Mouse (Mus musculus) thymus, postnatal 14 days (tissue): Measurements from ENCODE around the gene Stat3.
A peak's percentile ranks its signal among the peaks of the same experiment; 100 is the strongest.

ENCODE experiments used
- DNase-seq: peaks from one replicate; pipeline ENCODE4 v3.0.0; 2021

Gene Stat3

DNA sequence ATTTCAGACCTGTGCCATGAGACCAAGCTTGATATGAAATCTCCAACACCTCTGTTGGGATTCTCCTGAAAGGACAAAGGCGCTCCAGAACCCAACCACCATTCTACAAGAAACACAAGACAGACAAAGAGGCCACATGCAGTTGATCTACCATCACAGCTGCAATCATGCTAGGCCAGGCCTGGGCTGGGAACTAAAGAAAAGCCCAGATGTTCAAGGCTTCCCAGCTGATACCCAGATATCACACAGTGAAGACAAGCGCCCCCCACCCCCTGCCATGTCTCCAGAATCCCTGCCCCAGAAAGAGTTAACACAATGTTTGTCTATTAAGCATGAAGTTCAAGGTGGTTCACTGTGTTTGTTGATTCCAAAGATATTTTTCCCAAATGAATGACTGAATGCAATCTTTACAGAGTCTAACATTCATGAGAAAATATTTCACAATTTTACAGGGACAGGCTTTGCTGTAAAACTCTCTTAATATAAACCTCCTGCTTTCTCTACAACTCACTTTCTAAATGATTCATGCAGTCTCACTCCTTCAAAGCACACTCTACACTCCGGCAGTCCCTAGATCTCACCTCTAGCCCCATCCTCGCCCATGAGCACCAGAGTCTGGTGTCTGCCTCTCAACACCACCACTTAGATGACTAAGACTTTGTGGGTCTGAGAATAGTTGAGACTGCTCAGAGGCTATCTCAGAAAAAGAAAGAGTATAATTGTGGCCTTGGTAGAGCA lies 18.3 kb downstream of the Stat3 start:
- no peak for DNase-seq

DNA sequence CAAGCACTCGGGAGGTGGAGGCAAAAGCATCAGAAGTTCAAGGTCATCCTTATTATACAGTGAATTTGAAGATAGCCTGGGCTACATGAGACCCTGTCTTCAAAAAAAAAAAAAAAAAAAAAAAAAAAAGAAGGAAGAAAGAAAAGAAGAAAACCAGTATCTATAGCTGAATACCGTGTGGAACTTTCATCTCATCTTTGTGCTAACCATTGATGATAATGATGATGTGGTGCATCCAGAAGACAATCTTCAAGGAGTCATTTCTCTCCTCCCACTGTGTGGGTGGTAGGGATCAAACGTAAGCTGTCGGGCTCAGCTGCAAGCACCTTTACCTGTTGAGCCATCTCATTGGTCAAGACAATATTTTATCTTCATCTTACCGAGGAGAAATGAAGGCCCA lies 21.3 kb downstream of the Stat3 start:
- no peak for DNase-seq

DNA sequence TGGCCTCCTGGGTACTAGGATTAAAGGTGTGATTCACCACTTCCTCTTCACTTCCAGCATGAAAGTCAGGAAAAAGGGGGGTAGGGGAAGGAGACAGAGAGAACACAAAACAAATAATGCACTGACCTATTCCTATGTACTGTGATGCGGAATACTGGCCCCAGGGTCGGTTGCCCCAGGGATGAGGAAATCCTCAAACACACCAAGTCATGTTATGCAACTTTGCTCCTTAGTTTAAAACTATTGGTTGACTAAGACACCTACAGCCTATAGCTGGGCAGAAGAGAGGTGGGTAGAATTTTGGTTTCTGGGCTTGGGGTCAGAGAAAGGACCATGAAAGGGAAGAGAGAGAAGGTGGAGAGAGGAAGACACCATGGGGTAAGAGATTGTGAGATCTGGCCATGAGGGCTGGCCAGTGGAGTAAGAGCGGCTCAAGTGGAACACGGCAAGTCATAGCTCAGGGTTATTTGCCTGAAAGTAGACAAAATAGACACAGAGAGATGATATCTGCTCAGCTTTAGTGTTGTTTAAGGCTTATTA lies 22.8 kb downstream of the Stat3 start:
- no peak for DNase-seq

DNA sequence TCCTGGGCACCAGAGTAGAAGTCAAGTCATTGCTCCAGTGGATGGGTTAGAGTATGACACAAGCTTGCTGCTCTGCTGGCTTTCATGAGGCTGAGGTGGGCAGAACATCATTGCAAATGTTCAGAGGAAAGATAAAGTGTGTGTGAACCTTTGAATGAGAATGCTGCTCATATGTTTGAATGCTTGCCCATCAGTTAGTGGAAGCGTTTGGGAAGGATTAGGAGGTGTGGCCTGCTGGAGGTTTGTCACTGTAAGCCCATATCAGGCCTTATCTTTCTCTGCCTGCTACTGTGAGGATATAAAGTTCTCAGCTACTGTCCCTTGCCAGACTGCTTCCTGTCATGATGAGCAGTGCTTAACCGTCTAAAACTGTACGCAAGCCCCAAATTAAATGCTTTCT lies 24.3 kb downstream of the Stat3 start:
- DNase-seq: no peak

DNA sequence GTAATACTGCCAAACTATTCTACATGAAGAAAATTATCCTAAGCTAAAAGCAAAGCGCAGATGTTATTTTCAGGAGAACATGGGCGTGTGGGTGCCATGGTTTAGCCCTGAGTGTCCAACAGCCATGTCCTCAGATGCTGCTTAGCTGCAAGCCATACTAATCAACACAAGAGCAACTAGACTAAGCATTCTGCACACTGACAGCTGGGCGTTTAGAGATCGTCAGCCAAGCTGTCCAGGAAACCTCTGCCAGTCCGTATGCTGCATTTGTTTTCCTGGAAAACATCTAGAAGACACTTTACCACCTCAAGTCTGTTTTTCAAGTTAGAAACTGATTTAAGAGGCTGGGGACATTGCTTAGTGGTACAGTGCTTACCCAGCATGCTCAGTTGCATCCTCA lies 24.9 kb downstream of the Stat3 start:
- DNase-seq: no peak

DNA sequence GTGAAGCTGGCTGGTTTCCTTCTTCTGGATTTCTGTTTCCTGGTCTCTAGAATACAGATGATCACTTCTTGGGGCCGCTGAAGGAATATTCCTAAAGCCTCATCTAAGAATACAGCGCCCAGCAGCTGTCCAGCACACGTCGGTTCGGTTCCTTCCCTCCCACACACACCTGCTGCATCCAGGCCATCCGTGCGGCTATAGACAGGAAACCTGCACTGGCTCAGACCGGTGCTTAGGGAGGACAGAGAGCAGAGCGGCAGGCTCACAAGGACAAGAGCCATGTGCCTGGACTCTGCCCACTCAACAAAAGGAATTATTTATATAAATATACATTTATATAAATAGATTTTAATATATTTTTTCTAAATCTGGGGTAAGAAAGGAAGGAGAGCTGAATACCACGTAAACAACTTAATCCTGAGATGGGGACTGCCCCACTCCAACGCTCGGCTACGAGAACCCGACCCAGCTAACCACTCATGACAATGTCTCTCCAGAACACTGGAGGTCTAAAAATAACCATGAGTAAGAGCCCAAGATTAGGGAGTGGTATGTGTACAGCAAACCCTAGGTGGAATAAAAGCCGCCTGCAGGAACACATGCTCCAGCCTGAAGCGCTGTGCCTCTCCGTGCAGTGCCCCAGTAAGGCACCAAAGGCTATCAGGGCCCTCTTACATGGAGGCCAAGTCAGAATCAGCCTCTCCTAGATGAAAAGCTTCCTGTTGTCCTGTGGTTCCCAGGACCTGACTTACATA lies 26.8 kb downstream of the Stat3 start:
- no peak for DNase-seq

DNA sequence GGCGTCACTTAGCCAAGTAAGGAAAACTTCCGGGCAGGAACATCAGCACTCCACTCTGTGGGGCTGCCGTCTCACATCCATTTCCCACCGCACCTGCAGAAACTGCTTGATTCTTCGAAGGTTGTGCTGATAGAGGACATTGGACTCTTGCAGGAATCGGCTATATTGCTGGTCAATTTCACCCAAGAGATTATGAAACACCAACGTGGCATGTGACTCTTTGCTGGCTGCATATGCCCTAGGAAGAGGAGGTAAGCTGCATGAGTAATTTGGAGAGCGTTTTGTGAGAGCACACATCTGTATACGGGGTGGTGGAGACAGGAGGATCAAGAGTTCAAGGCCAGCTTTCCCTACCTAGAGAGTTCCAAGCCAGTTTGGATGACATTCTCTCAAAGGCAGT lies 30.8 kb downstream of the Stat3 start:
- DNase-seq: no peak

DNA sequence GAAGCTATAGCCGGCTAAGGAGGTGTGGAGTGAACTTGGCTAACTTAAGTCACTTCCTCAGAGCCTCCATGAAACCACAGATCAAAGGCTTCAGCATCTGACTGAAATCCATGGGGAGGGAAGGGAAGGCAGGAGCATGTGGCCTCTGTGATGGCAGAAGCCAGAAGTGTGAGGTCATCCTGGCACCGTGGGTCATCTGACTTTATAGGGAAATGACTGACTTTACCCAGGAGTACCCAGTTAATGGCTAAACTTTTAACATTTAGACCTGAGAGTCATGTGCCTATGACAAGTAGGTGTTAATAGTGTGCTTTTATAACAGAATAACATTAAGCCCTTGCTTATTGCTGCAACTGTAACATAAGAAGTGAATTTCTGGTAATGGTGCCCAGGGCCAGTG lies 31.2 kb downstream of the Stat3 start:
- DNase-seq: no peak

DNA sequence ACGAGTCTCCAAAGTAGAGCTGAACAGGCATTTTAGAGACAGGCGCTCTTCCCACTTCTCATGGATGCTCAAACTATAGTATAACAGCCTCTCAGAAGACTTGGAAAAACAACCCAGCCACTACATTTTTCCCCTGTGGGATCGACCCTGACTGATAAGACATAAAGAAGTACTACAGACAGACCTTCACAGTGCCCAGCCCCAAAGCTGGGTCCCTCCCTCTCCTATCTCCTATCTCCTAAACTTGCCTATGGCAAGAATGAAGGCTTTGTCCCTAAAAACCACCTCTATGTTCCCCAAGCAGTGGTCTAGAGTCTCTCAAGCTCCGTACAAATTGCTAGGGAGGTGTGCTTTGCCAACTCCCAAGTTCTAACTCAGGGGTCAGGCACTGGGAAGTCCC lies 32.5 kb downstream of the Stat3 start:
- no peak for DNase-seq

DNA sequence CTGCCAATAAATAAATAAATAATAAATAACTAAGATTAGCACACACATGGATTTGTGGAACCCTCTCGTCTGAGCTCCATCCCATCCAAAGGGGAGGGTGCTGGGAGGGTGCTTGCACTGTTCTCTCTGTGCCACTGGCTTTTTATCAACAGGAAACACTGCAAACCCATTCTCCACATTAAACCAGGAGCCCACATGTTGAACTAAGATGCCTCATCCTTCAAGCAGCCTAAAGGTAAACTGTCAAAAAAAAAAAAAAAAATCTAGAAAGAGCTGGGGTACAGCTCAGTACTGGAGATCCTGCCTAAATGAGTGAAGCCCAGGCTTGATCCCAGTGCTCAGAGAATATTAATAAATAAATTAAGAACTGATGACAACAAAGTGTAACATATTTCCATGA lies 33.4 kb downstream of the Stat3 start:
- DNase-seq: no peak

DNA sequence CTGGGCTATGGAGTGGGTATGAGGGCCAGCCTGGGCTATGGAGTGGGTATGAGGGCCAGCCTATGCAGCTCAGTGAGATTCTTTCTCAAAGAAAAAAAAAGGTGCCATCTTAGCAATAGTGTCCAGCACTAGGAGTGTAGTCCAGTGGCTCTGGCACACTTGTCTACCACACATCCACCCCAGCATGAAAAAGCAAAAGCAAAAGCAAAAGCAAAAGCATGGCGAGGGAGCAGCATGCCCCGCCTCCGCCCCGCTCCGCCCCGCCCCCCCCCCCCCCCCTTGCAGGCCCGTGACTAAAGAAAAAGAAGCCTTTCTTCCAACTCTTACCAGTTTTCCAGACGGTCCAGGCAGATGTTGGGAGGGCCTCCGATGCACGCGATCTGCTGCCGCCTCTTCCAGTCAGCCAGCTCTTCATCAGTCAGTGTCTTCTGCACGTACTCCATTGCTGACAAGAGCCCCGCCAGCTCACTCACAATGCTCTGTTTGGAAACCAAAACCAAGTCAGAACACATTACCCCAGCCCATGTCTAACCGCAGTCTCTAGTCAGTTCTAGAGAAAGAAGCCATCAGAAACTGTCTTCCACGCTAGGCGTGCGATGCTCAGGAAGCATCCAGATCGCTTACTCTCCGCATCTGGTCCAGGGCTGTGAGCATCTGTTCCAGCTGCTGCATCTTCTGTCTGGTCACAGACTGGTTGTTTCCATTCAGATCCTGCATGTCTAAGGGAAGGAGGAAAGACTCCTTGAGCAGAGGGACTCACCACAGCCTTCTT lies 34.6 kb downstream of the Stat3 start:
- no peak for DNase-seq

DNA sequence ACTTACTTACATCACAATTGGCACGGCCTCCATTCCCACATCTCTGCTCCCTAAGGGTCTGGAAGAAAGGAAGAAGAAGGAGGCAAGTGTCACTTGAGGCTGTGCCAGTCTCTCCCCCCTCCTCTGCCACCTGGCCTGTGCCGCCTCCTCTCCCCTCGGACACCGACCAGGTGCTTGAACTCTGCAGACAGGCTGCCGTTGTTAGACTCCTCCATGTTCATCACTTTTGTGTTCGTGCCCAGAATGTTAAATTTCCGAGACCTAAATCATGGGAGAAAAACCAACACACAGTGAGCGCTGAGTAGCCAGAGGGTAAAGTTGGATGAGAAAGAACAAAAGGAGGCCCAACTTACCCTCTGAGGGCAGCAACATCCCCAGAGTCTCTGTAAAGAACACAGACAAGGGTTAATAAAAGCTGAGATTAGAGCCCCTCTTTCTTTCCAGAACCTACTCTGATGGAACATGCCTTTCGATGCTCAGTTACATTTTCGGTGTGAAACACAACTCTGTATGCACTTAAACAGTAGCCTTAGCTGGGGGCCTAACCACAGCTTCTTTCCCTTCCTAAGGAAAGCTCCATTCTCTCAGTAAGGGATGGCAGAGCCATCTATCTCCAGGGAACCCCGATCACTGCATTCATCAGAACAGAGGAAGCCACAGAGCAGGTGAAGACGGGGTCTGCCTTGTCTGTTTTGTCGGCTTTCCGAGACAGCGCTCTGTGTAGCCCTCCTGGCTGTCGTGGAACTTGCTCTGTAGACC lies 40.7 kb downstream of the Stat3 start:
- no peak for DNase-seq

DNA sequence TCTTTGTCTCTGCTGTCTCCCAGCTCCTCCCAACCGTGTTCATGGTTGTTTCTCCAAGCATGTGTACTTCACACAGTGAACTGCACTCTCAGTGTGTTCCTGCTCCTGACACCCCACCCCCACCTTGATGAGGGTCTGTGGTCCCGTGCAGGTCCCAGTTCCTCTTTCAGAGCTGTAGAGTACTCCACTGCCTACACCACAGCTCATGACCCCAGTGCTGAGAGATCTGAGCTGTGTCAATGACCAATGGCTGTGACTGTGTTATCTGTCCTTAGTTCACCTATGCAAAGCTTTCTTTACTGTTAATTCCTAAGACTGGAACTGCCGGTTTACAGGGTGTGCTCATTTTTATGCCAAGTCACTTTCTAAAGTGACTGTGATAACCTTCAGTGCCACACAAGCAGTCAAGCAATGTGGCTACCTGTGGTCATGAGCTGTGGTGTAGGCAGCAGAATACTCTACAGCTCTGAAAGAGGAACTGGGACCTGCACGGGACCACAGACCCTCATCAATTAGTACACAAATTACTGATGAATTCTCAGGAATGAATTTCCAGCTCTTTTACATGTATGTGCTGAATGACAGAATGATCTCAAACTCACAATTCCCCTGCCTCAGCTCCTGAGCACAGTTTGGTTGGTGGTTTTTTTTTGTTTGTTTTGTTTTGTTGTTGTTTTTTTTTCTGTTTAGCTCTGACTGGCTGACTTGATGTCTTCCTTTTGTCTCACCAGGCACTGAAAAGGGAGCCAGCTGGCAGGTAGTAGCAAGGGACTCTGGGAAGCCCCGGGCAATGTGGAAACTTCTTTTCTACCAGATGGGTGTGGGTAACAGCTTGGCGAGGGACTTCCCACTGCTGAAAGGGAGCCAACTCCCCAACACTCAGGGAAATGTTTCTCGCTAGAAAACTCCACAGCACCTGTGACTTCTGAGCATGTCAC lies 41.8 kb downstream of the Stat3 start:
- peak; percentile 68 for DNase-seq

DNA sequence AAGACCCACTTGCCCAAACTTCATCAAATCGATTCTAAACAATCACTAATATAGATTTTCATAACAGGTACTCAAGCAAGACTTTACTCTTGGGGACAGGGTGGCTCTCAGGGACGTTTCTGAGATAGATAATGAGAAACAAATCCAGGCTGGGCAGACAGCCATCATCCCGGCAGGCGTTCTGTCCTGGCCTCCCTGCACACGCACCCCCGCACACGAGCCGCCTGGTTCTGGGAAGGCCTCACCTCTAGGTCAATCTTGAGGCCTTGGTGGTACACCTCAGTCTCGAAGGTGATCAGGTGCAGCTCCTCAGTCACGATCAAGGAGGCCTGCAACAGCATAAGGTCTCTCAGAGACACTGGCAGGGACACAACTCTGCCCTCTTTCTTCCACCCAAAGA lies 43.3 kb downstream of the Stat3 start:
- DNase-seq: no peak

DNA sequence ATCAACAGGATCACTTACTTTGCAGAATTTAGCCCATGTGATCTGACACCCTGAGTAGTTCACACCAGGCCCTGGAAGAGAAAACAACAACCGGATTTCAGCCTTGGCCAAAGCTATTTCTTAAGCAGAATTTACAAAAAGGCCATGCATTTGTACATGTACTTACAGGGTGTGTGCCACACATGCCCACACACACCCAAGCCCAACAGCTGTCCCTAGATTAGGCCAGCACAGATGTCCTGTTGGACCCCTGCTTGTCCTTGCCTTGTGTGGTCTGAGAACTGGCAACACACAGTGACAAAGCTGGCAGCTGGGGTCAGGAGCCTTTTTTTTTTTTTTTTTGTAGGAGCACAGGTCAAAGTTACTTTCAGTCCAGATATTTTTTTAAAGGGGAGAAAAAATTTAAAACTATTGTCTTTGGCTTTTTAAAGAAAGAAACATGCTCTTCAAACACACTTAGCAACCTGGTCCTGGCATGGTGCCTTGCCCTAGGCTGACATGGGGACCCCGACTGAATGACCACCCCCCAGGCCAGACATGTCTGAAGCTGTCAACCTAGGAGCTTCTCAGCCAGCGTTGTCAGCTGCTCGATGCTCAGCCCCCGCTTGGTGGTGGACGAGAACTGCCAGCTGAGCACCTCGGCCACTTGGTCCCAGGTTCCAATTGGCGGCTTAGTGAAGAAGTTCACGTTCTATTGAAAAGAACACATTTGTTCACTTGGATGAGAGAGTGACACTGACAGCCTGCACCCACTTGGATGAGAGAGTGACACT lies 45.0 kb downstream of the Stat3 start:
- DNase-seq: no peak

DNA sequence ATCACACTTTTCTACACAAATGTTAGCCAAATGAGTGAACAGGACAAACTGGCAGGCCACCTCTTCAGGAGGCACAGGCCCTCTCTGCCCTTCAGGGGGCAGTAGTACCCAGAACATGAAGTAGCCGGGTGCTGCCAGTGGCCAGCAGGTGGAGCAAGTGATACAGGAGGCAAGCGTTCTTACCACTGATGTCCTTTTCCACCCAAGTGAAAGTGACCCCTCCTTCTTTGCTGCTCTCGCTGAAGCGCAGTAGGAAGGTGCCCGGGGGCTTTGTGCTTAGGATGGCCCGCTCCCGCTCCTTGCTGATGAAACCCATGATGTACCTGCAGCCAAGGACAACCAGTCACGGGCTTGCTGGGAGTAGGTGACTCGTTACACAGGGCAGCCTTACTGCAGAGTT lies 45.9 kb downstream of the Stat3 start:
- peak; percentile 94 for DNase-seq

DNA sequence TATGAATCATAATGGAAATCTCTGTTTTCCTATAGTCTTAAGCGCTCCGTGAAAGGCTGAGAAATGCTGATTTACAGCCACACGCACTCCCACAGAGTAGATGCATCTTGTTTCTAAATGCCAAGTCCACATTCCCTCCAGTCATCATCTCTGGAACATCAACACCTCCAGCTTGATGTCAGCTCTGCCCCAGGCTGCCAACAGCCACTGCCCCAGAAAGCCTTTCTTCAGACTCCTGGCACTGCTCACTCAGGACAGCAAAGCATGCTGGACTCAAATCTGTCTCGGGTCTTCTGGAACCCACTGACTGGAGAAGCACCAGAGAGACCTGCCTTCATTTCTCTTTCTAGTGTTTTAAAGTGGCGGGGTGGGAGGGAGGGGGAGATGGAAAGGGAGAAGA lies 46.9 kb downstream of the Stat3 start:
- no peak for DNase-seq

DNA sequence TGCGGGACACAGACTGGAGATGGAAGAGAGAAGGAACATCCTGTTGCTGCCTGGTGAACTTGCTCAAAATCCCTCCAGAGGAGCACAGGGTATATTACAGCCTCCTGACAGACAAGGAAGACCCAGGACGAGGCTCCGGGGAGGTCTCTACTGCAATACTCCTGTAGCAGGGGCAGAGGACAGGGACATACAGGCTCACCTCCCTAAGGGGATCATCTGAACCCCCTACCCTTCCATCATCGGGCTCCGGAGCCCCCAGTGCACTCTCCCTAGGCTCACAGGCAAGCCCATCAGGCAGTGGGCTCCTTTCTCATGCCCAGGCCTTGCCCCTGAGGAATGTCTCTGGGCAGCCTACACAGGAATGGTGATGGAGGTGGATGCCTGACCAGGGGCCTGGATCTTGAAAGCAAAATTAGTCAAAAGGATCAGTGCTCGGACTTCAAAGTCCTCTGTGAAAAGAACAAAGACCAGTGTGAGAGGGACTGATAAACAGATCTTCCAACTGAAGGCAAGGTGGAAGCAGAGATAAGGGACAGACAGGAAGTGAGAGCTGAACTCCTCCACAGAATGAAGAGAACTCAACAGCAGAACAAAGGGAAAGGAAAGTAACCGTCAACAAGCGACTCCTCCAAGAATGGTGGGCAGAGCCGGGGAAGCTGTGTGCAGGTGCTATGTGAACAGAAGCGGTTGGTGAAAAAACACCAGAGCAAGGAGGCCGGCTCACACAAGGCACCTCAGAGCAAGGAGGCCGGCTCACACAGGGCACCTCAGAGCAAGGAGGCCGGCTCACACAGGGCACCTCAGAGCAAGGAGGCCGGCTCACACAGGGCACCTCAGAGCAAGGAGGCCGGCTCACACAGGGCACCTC lies 47.9 kb downstream of the Stat3 start:
- peak; percentile 83 for DNase-seq

DNA sequence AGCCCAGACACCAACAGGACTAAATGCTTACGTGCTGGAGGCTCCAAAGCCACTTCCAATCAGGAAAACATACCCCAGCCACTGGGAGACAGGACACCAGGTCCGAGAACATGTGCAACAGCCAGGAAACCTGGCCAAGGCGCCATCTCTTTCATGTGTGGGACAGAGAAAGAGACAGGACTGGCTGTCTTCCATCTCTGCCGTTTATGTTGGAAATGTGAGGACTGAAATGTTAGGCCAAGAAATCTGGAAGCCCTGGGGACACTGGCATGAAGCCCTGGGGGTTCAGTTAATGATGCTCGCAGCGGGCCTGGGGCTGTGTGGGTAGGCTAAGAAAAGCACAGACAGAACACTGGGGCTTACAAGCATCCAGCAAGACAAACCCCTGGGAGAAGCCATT lies 48.9 kb downstream of the Stat3 start:
- DNase-seq: no peak

DNA sequence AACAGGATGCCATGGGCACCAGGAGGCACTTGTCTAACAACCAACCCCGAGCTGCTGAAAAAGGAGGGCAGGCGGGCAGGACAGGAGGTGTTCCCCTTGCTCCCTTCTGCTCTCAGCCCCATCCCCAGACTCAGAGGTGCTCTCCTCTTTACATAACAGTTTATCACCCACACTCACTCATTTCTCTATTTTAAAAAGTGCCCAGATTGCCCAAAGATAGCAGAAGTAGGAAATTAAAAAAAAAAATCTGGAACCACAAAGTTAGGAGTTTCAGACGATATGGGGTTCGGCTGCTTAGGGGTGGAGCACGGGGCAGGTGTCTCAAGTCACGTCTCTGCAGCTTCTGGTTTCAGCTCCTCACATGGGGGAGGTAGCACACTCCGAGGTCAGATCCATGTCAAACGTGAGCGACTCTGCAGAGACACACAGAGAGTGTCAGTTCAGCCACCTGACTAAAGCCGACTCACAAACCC lies 51.0 kb downstream of the Stat3 start:
- peak; percentile 59 for DNase-seq
